Mouse (Mus musculus) cerebellum, adult 2 months (tissue): Measurements from ENCODE around the gene Zfp629. TPM values are rescaled to one million over a fixed set of nuclear protein-coding genes. Genes with fewer than 3 reads are reported as not detected.
"Not testable (repeated sequence)": the region's sequence is repeated elsewhere in the genome, so short reads cannot be mapped to it uniquely, and the experiment has no call there.

Experiments
- DNase-seq, 2 experiments: peaks; one replicate each; pipeline ENCODE4 v3.0.0; 2021
- H3K27ac ChIP-seq: fragments of 200-500 bp; 2 replicates; pipeline ENCODE4 v1.5.1; 2012; ENCODE audit warnings: low read length, control low read depth, inconsistent platforms; ENCODE audit not compliant: insufficient read depth
- H3K27me3 ChIP-seq: fragments of 200-500 bp; 2 replicates; pipeline ENCODE4 v1.6.1; 2012; ENCODE audit warnings: inconsistent platforms, mild to moderate bottlenecking, low read length, moderate library complexity; ENCODE audit not compliant: control insufficient read depth, insufficient read depth
- H3K4me1 ChIP-seq: fragments of 200-500 bp; 2 replicates; pipeline ENCODE4 v1.6.1; 2011; ENCODE audit warnings: low read length; ENCODE audit not compliant: control insufficient read depth, insufficient read depth
- H3K4me3 ChIP-seq: fragments of 200-500 bp; replicated peaks from 2 replicates; pipeline ENCODE3; 2011; ENCODE audit warnings: mild to moderate bottlenecking, low read depth, low read length, control low read depth; ENCODE audit not compliant: insufficient read depth
- CTCF ChIP-seq: fragments of 200-500 bp; IDR thresholded peaks from 2 replicates; pipeline ENCODE4 v1.5.1; 2011; ENCODE audit warnings: low read depth, mild to moderate bottlenecking, control low read depth, low read length, moderate library complexity, borderline replicate concordance; ENCODE audit not compliant: insufficient read depth
- POLR2A ChIP-seq: fragments of 200-500 bp; IDR thresholded peaks from 2 replicates; pipeline ENCODE4 v1.6.1; 2011; ENCODE audit warnings: low read length, control low read depth, borderline replicate concordance; ENCODE audit not compliant: insufficient read depth
- WGBS: fragments of 180-500 bp; shearing (Covaris S2); methylation state at CpG from one replicate; pipeline ENCODE4 v1.1.7; 2018; 5-methylcytosine and 5-hydroxymethylcytosine counted together
- polyA plus RNA-seq: library from polyadenylated mRNA; depleted of rRNA; stranded (reverse); fragments of >200 nt; gene quantifications from 2 replicates; pipeline ENCODE4 v1.2.3, GENCODE M21; 2012

The Zfp629 gene
- polyA plus RNA-seq, 1 experiment = 22.7 TPM

- no peak for DNase-seq
- no peaks in the 10 kb centered on the region for H3K27me3 ChIP-seq
- H3K4me3 ChIP-seq = no peak overlapping the region
- TF ChIP-seq POLR2A (no peak), CTCF (no peak)
- H3K4me1 ChIP-seq = no peaks in the 10 kb centered on the region
- 81% methylated on average over 6 of the region's 6 CpGs for WGBS
- no peak overlapping the region for H3K27ac ChIP-seq
Observed at GRCm38 (mm10) chr7:127649206-127649605, 33.6 kb upstream of the Zfp629 start.

- Histone ChIP-seq H3K27me3 (no peaks in the 10 kb centered on the region), H3K4me1 (no peaks in the 10 kb centered on the region), H3K4me3 (no peak overlapping the region), H3K27ac (no peak overlapping the region)
- DNase-seq = no peak
- 75% methylated on average over 4 of the region's 4 CpGs for WGBS
- TF ChIP-seq CTCF (no peak), POLR2A (no peak)
Observed at GRCm38 (mm10) chr7:127648516-127649201, 33.1 kb upstream of the Zfp629 start.

- H3K27me3 ChIP-seq, H3K4me1 ChIP-seq, H3K27ac ChIP-seq, DNase-seq, H3K4me3 ChIP-seq: not testable (repeated sequence)
- WGBS = 84% methylated on average over 7 of the region's 7 CpGs
Observed at GRCm38 (mm10) chr7:127647576-127647975, 32.0 kb upstream of the Zfp629 start.

- Histone ChIP-seq H3K27me3 (no peaks in the 10 kb centered on the region), H3K27ac (no peak overlapping the region), H3K4me3 (no peak overlapping the region), H3K4me1 (no peaks in the 10 kb centered on the region)
- TF ChIP-seq CTCF (no peak), POLR2A (no peak)
- no peak for DNase-seq
- WGBS = 88% methylated on average over 4 of the region's 4 CpGs
Observed at GRCm38 (mm10) chr7:127646363-127646762, 30.8 kb upstream of the Zfp629 start.

- H3K4me3 ChIP-seq = no peak overlapping the region
- H3K27me3 ChIP-seq = no peaks in the 10 kb centered on the region
- 76% methylated on average over 4 of the region's 4 CpGs for WGBS
- no peak for DNase-seq
- H3K27ac ChIP-seq = no peak overlapping the region
- no peaks in the 10 kb centered on the region; the same call in 1 of the 2 replicates for H3K4me1 ChIP-seq
- TF ChIP-seq POLR2A (no peak), CTCF (no peak)
Observed at GRCm38 (mm10) chr7:127642254-127642653, 26.7 kb upstream of the Zfp629 start.

- no peak for DNase-seq
- Histone ChIP-seq H3K4me3 (no peak overlapping the region), H3K27me3 (no peaks in the 10 kb centered on the region), H3K27ac (no peak overlapping the region), H3K4me1 (no peaks in the 10 kb centered on the region; the same call in 1 of the 2 replicates)
- 13% methylated on average over 4 of the region's 4 CpGs for WGBS
- TF ChIP-seq CTCF (no peak), POLR2A (no peak)
Observed at GRCm38 (mm10) chr7:127641260-127641659, 25.7 kb upstream of the Zfp629 start.

- peak overlapping the region; percentile 88 for H3K4me3 ChIP-seq
- DNase-seq = peak; percentile 85 to 86
- no peaks in the 10 kb centered on the region for H3K27me3 ChIP-seq
- no peak overlapping the region for H3K27ac ChIP-seq
- TF ChIP-seq POLR2A (peak; percentile 46; the same call in 1 of the 2 replicates), CTCF (no peak)
- H3K4me1 ChIP-seq = no peaks in the 10 kb centered on the region; the same call in 1 of the 2 replicates
- WGBS = 1% methylated on average over 27 of the region's 27 CpGs
Observed at GRCm38 (mm10) chr7:127636963-127637362, 21.4 kb upstream of the Zfp629 start.

- TF ChIP-seq POLR2A (no peak), CTCF (no peak)
- 60% methylated on average over 4 of the region's 4 CpGs for WGBS
- DNase-seq = no peak
- Histone ChIP-seq H3K27me3 (no peaks in the 10 kb centered on the region), H3K27ac (no peak overlapping the region), H3K4me1 (no peaks in the 10 kb centered on the region), H3K4me3 (no peak overlapping the region)
Observed at GRCm38 (mm10) chr7:127631416-127631815, 15.8 kb upstream of the Zfp629 start.

GRCm38 (mm10) chr7:127628646-127629045 lies 13.0 kb upstream of the Zfp629 start:
- DNase-seq = no peak
- H3K4me3 ChIP-seq = no peak overlapping the region
- no peak overlapping the region for H3K27ac ChIP-seq
- no peaks in the 10 kb centered on the region for H3K4me1 ChIP-seq
- TF ChIP-seq POLR2A = no peak
- TF ChIP-seq CTCF = no peak
- H3K27me3 ChIP-seq = no peaks in the 10 kb centered on the region
- 79% methylated on average over 5 of the region's 5 CpGs for WGBS
